Mouse (Mus musculus): Measurements from ENCODE around the gene Ddx4. TPM values are rescaled to one million over a fixed set of nuclear protein-coding genes. Genes with fewer than 3 reads are reported as not detected.

Ddx4 gene
- polyA plus RNA-seq, 1 experiment: 0.72 TPM

- Histone ChIP-seq H3K4me1 (ENCODE audit: control insufficient read depth, insufficient read depth, low read length) (no peaks in the 10 kb centered on the region), H3K4me3 (ENCODE audit: insufficient read depth, low read length) (no peak overlapping the region), H3K27ac (ENCODE audit: insufficient read depth, low read depth, low read length) (no peak overlapping the region)
- no peak for TF ChIP-seq POLR2A (IDR thresholded peaks at IDR 0.05; ENCODE audit: borderline replicate concordance, low read depth, low read length)
- TF ChIP-seq CTCF (IDR thresholded peaks at IDR 0.05; ENCODE audit: low read depth, low read length): no peak
Measured at GRCm38 (mm10) chr13:112642897-112643296, 9.4 kb downstream of the Ddx4 start.

- TF ChIP-seq POLR2A (IDR thresholded peaks at IDR 0.05; ENCODE audit: borderline replicate concordance, low read depth, low read length) (no peak), CTCF (IDR thresholded peaks at IDR 0.05; ENCODE audit: low read depth, low read length) (no peak)
- H3K4me1 ChIP-seq (ENCODE audit: control insufficient read depth, insufficient read depth, low read length): peaks cover 4% of the 10 kb centered on the region
- H3K4me3 ChIP-seq (ENCODE audit: insufficient read depth, low read length): no peak overlapping the region
- no peak overlapping the region for H3K27ac ChIP-seq (ENCODE audit: insufficient read depth, low read depth, low read length)
Measured at GRCm38 (mm10) chr13:112639111-112639510, 13.2 kb downstream of the Ddx4 start.

- TF ChIP-seq CTCF (IDR thresholded peaks at IDR 0.05; ENCODE audit: low read depth, low read length): no peak
- no peak for TF ChIP-seq POLR2A (IDR thresholded peaks at IDR 0.05; ENCODE audit: borderline replicate concordance, low read depth, low read length)
- peaks cover 4% of the 10 kb centered on the region for H3K4me1 ChIP-seq (ENCODE audit: control insufficient read depth, insufficient read depth, low read length)
- no peak overlapping the region for H3K4me3 ChIP-seq (ENCODE audit: insufficient read depth, low read length)
- no peak overlapping the region for H3K27ac ChIP-seq (ENCODE audit: insufficient read depth, low read depth, low read length)
Measured at GRCm38 (mm10) chr13:112636498-112636897, 15.8 kb downstream of the Ddx4 start.

GRCm38 (mm10) chr13:112635174-112635837 lies 17.0 kb downstream of the Ddx4 start:
- peaks cover 4% of the 10 kb centered on the region for H3K4me1 ChIP-seq (ENCODE audit: control insufficient read depth, insufficient read depth, low read length)
- TF ChIP-seq CTCF (IDR thresholded peaks at IDR 0.05; ENCODE audit: low read depth, low read length) (no peak), POLR2A (IDR thresholded peaks at IDR 0.05; ENCODE audit: borderline replicate concordance, low read depth, low read length) (no peak)
- no peak overlapping the region for H3K27ac ChIP-seq (ENCODE audit: insufficient read depth, low read depth, low read length)
- H3K4me3 ChIP-seq (ENCODE audit: insufficient read depth, low read length): no peak overlapping the region

GRCm38 (mm10) chr13:112625566-112625965 lies 26.7 kb downstream of the Ddx4 start:
- Histone ChIP-seq H3K4me1 (ENCODE audit: control insufficient read depth, insufficient read depth, low read length) (no peaks in the 10 kb centered on the region), H3K27ac (ENCODE audit: insufficient read depth, low read depth, low read length) (no peak overlapping the region), H3K4me3 (ENCODE audit: insufficient read depth, low read length) (no peak overlapping the region)
- TF ChIP-seq CTCF (IDR thresholded peaks at IDR 0.05; ENCODE audit: low read depth, low read length): no peak
- no peak for TF ChIP-seq POLR2A (IDR thresholded peaks at IDR 0.05; ENCODE audit: borderline replicate concordance, low read depth, low read length)

GRCm38 (mm10) chr13:112624622-112625021 lies 27.7 kb downstream of the Ddx4 start:
- H3K27ac ChIP-seq (ENCODE audit: insufficient read depth, low read depth, low read length): no peak overlapping the region
- TF ChIP-seq CTCF (IDR thresholded peaks at IDR 0.05; ENCODE audit: low read depth, low read length): no peak
- H3K4me1 ChIP-seq (ENCODE audit: control insufficient read depth, insufficient read depth, low read length): no peaks in the 10 kb centered on the region
- no peak overlapping the region for H3K4me3 ChIP-seq (ENCODE audit: insufficient read depth, low read length)

- TF ChIP-seq CTCF (IDR thresholded peaks at IDR 0.05; ENCODE audit: low read depth, low read length) (no peak), POLR2A (IDR thresholded peaks at IDR 0.05; ENCODE audit: borderline replicate concordance, low read depth, low read length) (no peak)
- Histone ChIP-seq H3K4me3 (ENCODE audit: insufficient read depth, low read length) (no peak overlapping the region), H3K27ac (ENCODE audit: insufficient read depth, low read depth, low read length) (no peak overlapping the region), H3K4me1 (ENCODE audit: control insufficient read depth, insufficient read depth, low read length) (no peaks in the 10 kb centered on the region)
Measured at GRCm38 (mm10) chr13:112623656-112624055, 28.6 kb downstream of the Ddx4 start.

- H3K4me3 ChIP-seq (ENCODE audit: insufficient read depth, low read length): no peak overlapping the region
- H3K4me1 ChIP-seq (ENCODE audit: control insufficient read depth, insufficient read depth, low read length): no peaks in the 10 kb centered on the region
- H3K27ac ChIP-seq (ENCODE audit: insufficient read depth, low read depth, low read length): no peak overlapping the region
- TF ChIP-seq CTCF (IDR thresholded peaks at IDR 0.05; ENCODE audit: low read depth, low read length) (no peak), POLR2A (IDR thresholded peaks at IDR 0.05; ENCODE audit: borderline replicate concordance, low read depth, low read length) (no peak)
Measured at GRCm38 (mm10) chr13:112621592-112621991, 30.7 kb downstream of the Ddx4 start.

- Histone ChIP-seq H3K27ac (ENCODE audit: insufficient read depth, low read depth, low read length) (no peak overlapping the region), H3K4me3 (ENCODE audit: insufficient read depth, low read length) (no peak overlapping the region), H3K4me1 (ENCODE audit: control insufficient read depth, insufficient read depth, low read length) (no peaks in the 10 kb centered on the region)
- TF ChIP-seq CTCF (IDR thresholded peaks at IDR 0.05; ENCODE audit: low read depth, low read length): no peak
- no peak for TF ChIP-seq POLR2A (IDR thresholded peaks at IDR 0.05; ENCODE audit: borderline replicate concordance, low read depth, low read length)
Measured at GRCm38 (mm10) chr13:112608606-112609005, 43.7 kb downstream of the Ddx4 start.

GRCm38 (mm10) chr13:112604411-112604810 lies 47.9 kb downstream of the Ddx4 start:
- no peak overlapping the region for H3K4me3 ChIP-seq (ENCODE audit: insufficient read depth, low read length)
- peaks cover 7% of the 10 kb centered on the region; the same call in 1 of the 2 replicates for H3K4me1 ChIP-seq (ENCODE audit: control insufficient read depth, insufficient read depth, low read length)
- no peak overlapping the region for H3K27ac ChIP-seq (ENCODE audit: insufficient read depth, low read depth, low read length)
- TF ChIP-seq CTCF (IDR thresholded peaks at IDR 0.05; ENCODE audit: low read depth, low read length) (no peak), POLR2A (IDR thresholded peaks at IDR 0.05; ENCODE audit: borderline replicate concordance, low read depth, low read length) (no peak)

All from bone marrow macrophage, adult 2 months (primary cell).